19 mouse cellular contexts compared by ENCODE assay signal in the genomic region with DNA sequence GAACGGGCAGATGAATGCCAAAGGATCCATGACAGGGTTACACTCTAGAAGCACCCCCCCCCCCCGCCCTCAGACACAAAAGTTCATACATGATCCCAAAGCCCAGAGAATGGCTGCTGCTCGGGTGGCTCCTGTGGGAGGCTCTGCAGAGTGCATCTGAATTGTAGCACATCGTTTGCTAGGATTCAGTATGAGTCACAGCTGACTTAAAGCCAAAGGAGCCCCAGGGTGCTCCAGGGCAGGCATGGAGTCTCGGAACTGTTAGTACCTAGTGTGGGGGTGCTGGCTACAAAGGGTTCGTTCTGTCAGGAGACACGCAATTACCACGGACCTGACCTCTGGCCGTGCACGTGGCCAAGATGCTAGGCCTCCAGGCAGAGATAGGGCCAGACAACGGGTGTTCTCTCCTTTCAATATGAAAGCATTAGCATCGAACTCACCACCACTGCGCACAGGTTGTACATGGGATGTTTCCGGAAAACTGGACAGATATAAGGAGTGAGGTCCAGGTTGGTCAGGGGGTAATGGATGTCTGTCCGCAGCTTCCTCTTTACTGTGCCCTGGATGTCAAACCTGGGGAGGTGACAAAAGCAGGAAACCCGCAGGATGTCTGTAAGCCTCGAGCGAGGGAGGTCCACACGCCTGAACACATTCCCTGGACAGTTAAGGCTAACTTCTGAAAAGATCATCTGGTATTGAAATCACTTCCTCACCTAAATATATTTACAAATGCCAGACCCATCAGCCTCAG. TPM values are rescaled to one million over a fixed set of nuclear protein-coding genes. Genes with fewer than 3 reads are reported as not detected.
DNase-seq lines count a peak whose midpoint lies in the region; ATAC-seq and TF ChIP-seq lines count a peak whose summit lies in the region.
"Had no signal": no experiment of that assay in that cellular context is flagged by ENCODE, and none has a peak within 500 bp of the region (broad histone marks: within the 10 kb centered on the region; RNA-seq: fewer than 3 reads in every experiment).

No protein-coding gene starts in this region.

- H3K79me2 ChIP-seq in myocyte (ENCODE audit: control insufficient read depth, insufficient read depth): no peaks in the 10 kb centered on the region

- no peaks in the 10 kb centered on the region for H3K9me3 ChIP-seq in hindbrain, embryonic 13.5 days
- H3K9me3 ChIP-seq: forebrain, embryonic 12.5 days; heart, embryonic 12.5 days; midbrain, embryonic 13.5 days; neural tube, embryonic 13.5 days had no signal

- peak; percentile 5 to 12 for DNase-seq in cerebellum, postnatal 10 days
- no peak for DNase-seq in cerebellum, adult 9-10 months
- no peak for DNase-seq in layer of hippocampus, adult 2 months (ENCODE audit: low spot score in 2 of 2)
- DNase-seq in layer of hippocampus, postnatal 25 days (ENCODE audit: extremely low spot score in 1 of 2, low spot score in 1 of 2): no peak
- DNase-seq in NIH3T3 (ENCODE audit: low read depth): peak; percentile 83
- DNase-seq: cerebellum, adult 9-11 months; gastrocnemius, postnatal 14 days; left cerebral cortex, postnatal 4 days; liver; thymus, postnatal 25 days had no signal

- no peak for TF ChIP-seq POLR2A in myocyte (IDR thresholded peaks at IDR 0.05; ENCODE audit: insufficient read length, low read depth)

- no peak overlapping the region for H3K4me3 ChIP-seq in layer of hippocampus, adult 2 months
- H3K4me3 ChIP-seq in myocyte: no peak overlapping the region
- no peak overlapping the region for H3K4me3 ChIP-seq in hindbrain, embryonic 13.5 days
- H3K4me3 ChIP-seq: forebrain, embryonic 12.5 days; heart, embryonic 12.5 days; midbrain, embryonic 13.5 days; neural tube, embryonic 13.5 days had no signal

- 0 out of 2 replicates have a peak overlapping the region, but pooled peaks have one; percentile 61 for H3K27ac ChIP-seq in layer of hippocampus, adult 2 months
- no peak overlapping the region for H3K27ac ChIP-seq in hindbrain, embryonic 13.5 days
- H3K27ac ChIP-seq: forebrain, embryonic 12.5 days; hindbrain, postnatal 0 days; midbrain, embryonic 13.5 days; neural tube, embryonic 13.5 days had no signal

- H3K36me3 ChIP-seq in myocyte (ENCODE audit: control insufficient read depth, insufficient read depth): no peaks in the 10 kb centered on the region
- 0 out of 2 replicates have a peak, but pooled peaks cover 1% of the 10 kb centered on the region for H3K36me3 ChIP-seq in hindbrain, embryonic 13.5 days
- H3K36me3 ChIP-seq: midbrain, embryonic 13.5 days; neural tube, embryonic 13.5 days had no signal

- no peak for TF ChIP-seq CTCF in layer of hippocampus, adult 2 months (conservative IDR thresholded peaks at IDR 0.05)

- no peak overlapping the region for H3ac ChIP-seq in myocyte (ENCODE audit: control insufficient read depth, insufficient read length)

- H3K4me2 ChIP-seq in myocyte (ENCODE audit: low read depth): peak overlapping the region; percentile 32
- no peak overlapping the region for H3K4me2 ChIP-seq in hindbrain, embryonic 13.5 days
- H3K4me2 ChIP-seq: forebrain, embryonic 12.5 days; heart, embryonic 12.5 days; midbrain, embryonic 13.5 days; neural tube, embryonic 13.5 days had no signal

- no peak overlapping the region for H3K9ac ChIP-seq in hindbrain, embryonic 13.5 days
- H3K9ac ChIP-seq: forebrain, embryonic 12.5 days; heart, embryonic 12.5 days; midbrain, embryonic 13.5 days; neural tube, embryonic 13.5 days had no signal

- peaks cover 11% of the 10 kb centered on the region for H3K4me1 ChIP-seq in hindbrain, embryonic 13.5 days (replicated peaks)

- 72% methylated on average over 19 of the region's 19 CpGs for WGBS in hindbrain, embryonic 13.5 days

- no peak for ATAC-seq in hindbrain, embryonic 13.5 days (ENCODE audit: low FRiP score)
- ATAC-seq: hindbrain, postnatal 0 days; intestine, postnatal 0 days; lung, postnatal 0 days; midbrain, embryonic 13.5 days had no signal

- H3K27me3 ChIP-seq in myocyte (ENCODE audit: control insufficient read depth, insufficient read depth, insufficient read length): no peaks in the 10 kb centered on the region
- no peaks in the 10 kb centered on the region for H3K27me3 ChIP-seq in hindbrain, embryonic 13.5 days
- H3K27me3 ChIP-seq: forebrain, embryonic 12.5 days; heart, embryonic 12.5 days; midbrain, embryonic 13.5 days; neural tube, embryonic 13.5 days had no signal

TF ChIP-seq in myocyte, 11 proteins besides CTCF, POLR2A, EP300 and RAD21:
- TF ChIP-seq MYOD1 (IDR thresholded peaks at IDR 0.05; ENCODE audit: control insufficient read depth in 1 of 3, insufficient read length in 2 of 3, low read depth in 2 of 3) (no peak), REST (IDR thresholded peaks at IDR 0.05; ENCODE audit: insufficient read depth, insufficient read length) (no peak), TCF12 (IDR thresholded peaks at IDR 0.05; ENCODE audit: insufficient read depth, poor library complexity, severe bottlenecking) (no peak), SRF (IDR thresholded peaks at IDR 0.05; ENCODE audit: control insufficient read depth, insufficient read length, low read depth) (no peak), E2F4 (IDR thresholded peaks at IDR 0.05; ENCODE audit: insufficient read depth) (no peak)

RNA-seq across cellular contexts. Expression of gene Usp50, which starts 13.7 kb away (rescaled TPM):
- 1 to 10 TPM; 3.0 to 3.3 TPM for total RNA-seq in layer of hippocampus, adult 2 months (2021)
- total RNA-seq in layer of hippocampus, postnatal 25 days (2021): 1 to 10 TPM; 1.9 to 2.9 TPM
- 0.90 TPM for polyA plus RNA-seq in myocyte (2012; fragmentation: generic; extraction: Trizol)
- 2.9 and 3.4 TPM in 2 replicates for polyA plus RNA-seq in hindbrain, embryonic 13.5 days (2015; fragmentation: Nextera tagmentation; extraction: Ambion mirVana)
- total RNA-seq: left cerebral cortex, postnatal 4 days had no signal

Comparison
In these comparisons a context has a peak if more than half of its experiments do, and no peak if none do; other contexts are left out.
1. DNase-seq: peak in cerebellum, postnatal 10 days (2 of 2) and NIH3T3 (single experiment); none in cerebellum, adult 9-10 months (single experiment), layer of hippocampus, adult 2 months (0 of 2) and layer of hippocampus, postnatal 25 days (0 of 2).